Mouse (Mus musculus): Measurements from ENCODE around the gene Mast1. TPM values are rescaled to one million over a fixed set of nuclear protein-coding genes. Genes with fewer than 3 reads are reported as not detected.

Gene Mast1
- 100 to 1,000 TPM; 127 to 140 TPM for total RNA-seq (2021)
- long read RNA-seq, experiment 1, full-length matches to known transcripts, result 12 of 46 reads
- long read RNA-seq, experiment 1, partial matches to known transcripts, result 25 of 46 reads
- long read RNA-seq, experiment 1, other reads (novel, unspliced or antisense), result 9 of 46 reads
- long read RNA-seq, experiment 2, full-length matches to known transcripts, result 6 of 31 reads
- long read RNA-seq, experiment 2, partial matches to known transcripts, result 16 of 31 reads
- long read RNA-seq, experiment 2, other reads (novel, unspliced or antisense), result 9 of 31 reads

DNA sequence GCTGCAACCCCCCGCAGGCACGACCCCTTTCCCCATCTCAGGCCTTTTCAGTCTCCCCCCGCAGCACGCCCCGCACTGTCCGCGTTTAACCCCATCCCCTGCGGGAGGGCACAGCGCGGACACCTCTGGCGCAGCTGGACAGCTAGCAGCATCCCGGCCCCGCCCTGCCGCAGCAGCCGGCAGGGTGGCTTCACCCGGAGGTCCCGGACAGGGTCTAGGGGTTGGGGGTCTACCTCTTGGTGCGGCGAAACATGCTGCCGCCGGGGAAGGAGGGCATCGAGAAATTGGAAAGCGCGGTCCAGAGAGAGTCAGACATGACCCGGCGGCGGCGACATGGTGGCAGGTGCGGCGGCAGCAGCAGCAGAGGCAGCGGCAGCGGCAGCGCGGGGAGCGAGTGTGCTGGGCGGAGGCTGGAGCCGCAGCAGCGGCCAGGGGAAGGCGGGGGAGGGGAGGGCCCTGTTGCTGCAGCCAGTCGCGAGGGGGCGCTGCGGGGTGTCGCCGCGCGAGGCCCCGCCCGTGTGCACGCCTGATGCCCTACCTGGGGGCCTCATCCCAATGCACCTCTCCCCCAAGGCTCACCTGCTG, at the start of gene Mast1:
TSS of gene Mast1 (minus strand) at position 398 of the 585 bp plus-strand sequence.
- DNase-seq (ENCODE audit: low spot score in 2 of 2), result peak; percentile 63 to 68

DNA sequence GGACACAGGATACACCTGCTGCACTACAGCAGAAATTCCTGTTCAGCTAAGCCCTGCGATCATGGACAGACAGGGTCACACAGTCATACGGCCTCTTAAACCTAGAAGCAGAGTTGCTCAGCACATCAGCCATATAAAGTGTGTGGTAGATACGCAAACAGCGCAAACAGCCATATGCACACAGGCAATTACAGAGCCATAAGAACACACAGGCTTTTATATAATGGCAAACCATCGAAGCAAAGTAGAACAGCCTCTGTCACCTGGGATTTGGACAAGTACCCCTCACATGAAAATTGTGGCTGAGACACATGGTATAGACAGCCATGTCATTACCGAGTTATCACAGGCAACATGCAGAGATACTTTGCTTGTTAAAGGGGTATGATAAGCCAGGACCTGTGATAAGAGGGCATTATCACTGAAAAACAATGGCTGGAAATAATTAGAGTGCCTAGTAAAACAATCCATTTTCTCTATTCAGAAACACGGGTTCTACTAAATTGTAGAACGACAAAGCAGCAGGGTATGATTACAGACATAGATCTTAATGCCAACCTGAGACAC, 49.3 kb upstream of the Mast1 start:
- DNase-seq (ENCODE audit: low spot score in 2 of 2), result no peak

DNA sequence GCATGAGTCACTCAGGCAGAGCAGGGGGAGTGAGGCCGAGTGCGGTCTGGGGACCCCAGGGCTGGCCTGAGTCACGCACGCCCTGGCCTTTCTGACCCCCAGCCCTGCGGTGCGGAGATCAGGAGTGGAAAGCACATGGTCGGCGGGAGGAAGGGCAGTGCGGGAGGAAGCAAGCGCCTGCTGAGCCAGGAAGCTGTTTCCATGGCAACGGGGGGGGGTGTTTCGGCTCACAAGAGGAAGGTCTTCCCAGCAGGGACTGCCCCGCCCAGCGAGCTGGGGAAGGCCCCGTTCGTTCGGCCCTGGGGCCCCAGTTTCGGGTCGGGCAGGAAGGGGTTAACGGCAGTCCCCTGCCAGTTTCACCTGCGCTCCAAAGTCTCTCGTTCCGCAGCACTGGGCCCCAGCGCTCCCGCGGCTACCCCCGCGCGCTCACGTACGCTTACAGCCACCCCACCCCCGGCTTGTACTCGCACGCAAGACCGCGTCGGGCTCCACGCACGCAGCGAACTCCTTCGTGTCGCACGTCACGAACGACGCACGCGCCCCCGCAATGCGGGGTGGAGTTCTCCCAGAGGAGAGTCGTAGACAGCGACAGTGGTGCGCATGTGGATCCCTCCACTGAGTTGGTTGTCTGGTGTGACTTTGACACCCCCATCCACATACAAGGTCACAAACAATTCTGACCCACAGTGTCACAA, 48.7 kb upstream of the Mast1 start:
- DNase-seq (ENCODE audit: low spot score in 2 of 2), result peak; percentile 90 to 92

DNA sequence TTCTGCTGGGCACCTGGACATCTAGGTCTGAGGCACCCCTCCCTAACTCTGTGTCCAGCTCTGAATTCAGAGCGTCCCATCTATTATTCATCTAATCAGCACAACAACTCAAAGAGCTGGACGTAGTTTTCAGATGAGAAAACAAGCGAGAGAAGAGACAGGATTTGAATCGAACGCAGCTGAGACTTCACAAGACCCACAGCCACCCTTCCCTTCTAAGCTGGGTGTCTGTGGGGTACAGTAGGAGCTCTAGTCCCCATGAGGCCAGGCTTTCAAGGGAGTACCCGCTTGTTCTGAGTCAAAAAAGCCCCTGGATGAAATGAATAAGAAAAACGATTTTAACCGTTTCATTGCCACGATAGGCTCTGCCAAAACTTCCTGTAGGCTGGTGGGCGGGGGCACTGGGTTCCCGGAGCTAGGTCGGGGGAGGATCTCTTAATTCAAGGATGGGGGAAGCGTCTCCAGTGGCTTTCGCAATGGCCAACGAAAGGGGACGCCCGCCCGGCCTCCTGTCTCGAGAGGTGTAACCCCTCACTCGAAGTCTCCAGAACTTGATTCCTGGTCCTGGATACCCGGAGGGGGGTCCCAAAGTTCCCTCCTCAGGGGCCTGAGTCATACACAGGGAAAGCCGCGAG, 48.0 kb upstream of the Mast1 start:
- no peak for DNase-seq (ENCODE audit: low spot score in 2 of 2)

DNA sequence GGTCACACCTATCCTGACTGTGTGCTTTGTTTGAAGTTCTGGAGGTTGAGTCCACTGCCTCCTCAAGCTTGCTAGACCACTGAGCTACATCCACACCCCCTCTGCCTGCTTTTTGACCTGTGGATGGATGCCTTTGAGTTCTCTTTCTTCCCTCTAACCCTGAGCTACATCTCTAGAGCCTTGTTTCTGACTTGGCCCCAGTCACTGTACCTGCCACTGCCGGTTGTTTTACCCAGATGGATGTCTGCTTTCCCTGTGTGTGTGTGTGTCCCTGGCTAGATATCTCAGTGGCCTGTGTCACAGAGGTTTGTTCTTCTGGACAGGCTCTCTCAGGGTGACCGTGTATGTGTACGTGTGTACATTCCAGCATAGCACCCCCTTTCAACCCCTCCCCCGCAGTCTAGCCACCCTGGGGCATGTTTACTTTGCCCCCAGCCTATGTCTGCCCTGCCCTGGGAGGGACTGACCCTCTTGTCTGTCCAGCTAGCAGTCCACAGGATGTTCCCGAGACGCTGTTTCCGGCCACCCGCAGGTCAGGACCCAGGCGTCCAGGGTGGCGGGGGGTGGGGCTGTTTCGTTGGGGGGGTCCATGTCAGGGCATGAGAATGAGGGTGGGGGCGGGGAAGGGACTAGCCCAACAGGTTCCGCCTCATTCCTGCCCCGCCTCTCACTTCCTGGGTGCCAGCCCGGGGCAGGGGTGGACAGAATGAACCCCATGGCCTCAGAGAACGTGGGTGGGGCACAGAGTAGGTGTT, 47.3 kb upstream of the Mast1 start:
- no peak for DNase-seq (ENCODE audit: low spot score in 2 of 2)

DNA sequence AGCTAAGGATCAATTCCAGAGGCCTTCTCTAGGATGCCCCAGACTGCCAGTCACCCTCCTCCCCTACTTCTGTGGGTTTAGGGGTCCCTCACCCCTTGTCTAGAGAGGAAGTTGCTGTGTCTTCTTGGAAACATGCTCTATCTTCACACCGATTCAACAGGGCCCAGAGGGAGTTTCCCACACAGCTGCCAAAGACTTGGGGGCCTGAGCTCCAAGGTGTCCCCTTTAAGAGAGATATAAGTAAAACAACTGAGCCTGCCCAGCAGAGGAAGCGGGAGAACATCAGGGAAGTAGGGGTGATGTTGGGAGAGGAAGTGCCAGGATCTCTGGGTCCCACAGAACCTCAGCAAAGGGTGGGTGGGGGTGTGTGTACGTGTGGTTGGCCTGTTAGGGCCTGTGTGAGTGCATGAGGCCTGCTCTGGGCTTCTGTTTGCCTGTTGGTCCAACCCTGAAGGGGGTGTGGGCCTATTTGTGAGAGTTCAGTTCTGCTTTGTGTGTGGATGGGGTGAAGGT, 45.4 kb upstream of the Mast1 start:
- DNase-seq (ENCODE audit: low spot score in 2 of 2), result no peak

DNA sequence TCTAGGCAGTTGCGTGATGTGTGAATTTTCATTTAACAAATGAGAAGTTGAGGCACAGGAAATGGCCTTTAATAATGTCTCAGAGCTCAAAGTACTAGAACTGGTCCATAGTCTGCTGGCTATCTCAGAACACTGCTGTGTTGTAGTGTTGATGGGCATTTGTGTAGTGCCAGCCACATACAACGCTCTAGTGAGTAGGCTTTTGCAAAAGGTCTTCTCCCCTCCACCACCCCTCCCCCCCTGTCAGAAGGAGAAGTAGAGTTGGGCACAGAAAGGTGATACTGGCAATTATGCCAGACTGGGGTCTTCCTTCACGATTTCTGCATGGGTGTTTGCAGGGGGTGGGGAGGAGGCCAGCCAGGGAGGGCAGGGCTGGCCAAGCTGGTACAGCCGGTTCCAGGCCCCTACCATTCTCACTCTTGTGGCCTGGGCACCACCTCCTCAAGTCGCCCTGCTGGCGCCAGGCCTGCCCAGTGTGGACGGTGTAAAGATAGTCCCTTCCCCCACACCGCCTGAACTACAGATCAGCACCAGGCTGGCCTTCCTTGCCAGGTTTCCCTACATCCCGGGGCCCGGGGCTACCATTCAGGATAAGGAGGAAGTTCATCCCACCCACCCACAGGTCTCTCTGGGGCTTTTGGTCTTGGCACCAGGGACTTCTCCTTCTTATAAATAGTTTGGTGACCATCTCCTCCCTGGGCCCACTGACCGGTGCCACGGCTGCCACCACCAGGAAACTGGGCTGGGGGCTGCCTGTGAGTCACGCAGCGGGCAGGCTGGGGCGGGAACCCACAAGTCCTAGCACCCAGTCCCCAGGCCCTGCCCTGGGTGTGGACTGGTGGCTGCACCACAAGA, 44.7 kb upstream of the Mast1 start:
- DNase-seq (ENCODE audit: low spot score in 2 of 2), result no peak

DNA sequence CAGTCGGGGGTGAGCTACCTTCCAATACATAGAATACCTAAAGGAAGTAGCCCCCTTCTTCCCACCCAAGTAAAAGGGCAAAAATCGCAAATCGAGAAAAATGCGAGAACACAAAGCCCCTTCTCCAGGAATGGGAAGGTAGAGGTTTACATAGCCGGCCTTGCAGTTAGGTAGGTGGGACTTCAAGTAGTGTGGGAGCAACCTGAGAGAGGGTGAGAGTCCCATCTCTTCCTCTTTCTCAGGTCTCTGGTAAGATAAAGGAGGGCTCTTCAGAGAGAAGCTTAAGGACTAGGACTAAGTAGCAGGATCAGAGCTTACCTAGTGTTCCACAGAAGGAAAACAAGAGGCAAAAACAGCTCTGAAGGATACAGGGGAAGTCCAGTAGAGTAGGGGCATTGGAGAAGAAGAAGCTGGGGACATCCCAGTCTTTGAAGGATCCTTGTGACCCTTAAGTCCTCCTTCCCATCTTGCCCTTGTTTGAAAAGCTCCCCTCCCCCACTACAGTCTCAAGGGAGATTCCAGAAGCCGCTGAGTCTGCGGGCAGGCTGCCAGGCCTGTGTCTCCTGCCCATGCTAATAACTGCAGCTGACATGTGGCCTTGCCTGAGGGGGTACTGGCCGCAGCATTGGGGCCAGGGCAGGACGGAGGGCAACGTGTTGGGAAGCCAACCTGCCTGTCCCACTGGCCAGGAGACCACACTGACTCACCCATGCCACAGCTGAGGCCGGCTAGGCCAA, 43.6 kb upstream of the Mast1 start:
- DNase-seq (ENCODE audit: low spot score in 2 of 2), result no peak

DNA sequence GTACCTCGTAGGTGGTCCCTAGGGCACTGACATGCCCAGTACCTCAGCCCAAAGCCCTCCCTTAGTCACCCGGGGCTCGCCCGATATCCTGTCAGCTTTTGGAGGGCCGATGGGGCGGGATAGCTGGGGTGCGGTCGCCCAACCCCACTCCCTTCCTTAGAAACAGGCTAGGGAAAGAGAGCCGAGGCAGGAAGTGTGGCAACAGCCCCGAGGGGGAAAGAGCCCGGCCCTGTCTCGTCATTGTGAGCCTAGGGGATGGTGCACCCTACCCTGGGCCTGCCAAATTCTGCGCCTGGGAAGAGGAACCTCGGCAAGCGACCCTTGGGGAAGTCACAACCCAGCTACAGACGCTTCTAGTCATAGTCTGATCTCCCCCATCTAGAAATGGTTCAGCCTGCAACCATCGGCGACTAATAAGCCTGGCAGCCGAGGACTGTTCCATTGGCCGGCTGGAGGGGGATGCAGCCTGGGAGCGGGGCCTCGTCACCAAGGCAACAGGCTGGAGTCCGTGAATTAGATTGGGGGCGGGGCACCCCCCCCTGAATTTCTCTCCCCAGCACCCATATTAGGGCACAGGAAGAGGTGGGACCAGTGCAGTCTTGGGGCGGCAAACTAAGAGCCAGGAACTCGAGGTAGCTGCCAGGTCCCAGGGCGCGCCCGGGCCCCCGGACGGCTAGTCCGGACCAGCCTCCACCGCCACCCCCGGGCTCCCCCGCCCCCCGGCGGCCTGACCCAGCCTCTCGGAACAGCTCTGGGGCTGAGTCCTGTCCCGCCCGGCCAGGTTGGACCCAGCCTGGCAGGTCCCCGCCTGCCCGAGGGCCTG, 42.7 kb upstream of the Mast1 start:
- DNase-seq (ENCODE audit: low spot score in 2 of 2), result peak; percentile 88 to 95

DNA sequence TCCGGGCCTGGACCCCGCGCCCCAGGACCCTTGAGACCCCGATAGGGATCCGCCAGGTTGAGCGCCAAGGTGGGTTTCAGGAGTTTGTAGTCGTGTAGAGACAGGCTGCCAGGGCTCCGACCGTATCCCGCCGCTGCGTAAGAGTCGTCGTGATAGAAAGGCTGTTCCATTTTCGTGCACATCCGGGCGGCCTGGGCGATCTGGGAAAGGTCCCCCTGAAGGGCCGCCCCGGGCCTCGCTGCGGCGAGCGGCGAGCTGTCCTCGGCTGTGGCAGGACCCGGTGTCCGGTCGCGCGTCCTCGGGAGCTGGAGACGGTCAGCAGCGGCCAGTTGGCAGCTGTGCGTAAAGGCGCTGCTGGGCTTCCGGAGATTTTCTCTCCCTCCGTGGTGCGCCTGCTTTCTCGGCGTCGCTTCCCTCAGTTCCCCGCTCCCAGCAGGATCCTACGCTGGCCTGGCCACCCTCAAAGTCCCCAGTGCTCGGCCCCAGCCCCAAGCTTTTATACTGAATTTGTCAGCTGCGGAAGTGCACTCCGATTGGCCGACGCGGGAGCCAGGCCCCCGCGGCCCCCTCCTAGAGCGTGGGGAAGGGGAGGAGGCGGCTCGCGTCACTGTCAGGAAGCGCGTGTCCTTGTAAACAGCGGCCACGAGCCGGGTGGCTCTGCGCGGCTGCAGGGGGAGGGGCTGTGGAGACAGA, 41.2 kb upstream of the Mast1 start, which contains the start of gene Junb:
TSS of gene Junb (minus strand) at position 471 of the 693 bp plus-strand sequence.
- peak; percentile 92 to 97 for DNase-seq (ENCODE audit: low spot score in 2 of 2)

DNA sequence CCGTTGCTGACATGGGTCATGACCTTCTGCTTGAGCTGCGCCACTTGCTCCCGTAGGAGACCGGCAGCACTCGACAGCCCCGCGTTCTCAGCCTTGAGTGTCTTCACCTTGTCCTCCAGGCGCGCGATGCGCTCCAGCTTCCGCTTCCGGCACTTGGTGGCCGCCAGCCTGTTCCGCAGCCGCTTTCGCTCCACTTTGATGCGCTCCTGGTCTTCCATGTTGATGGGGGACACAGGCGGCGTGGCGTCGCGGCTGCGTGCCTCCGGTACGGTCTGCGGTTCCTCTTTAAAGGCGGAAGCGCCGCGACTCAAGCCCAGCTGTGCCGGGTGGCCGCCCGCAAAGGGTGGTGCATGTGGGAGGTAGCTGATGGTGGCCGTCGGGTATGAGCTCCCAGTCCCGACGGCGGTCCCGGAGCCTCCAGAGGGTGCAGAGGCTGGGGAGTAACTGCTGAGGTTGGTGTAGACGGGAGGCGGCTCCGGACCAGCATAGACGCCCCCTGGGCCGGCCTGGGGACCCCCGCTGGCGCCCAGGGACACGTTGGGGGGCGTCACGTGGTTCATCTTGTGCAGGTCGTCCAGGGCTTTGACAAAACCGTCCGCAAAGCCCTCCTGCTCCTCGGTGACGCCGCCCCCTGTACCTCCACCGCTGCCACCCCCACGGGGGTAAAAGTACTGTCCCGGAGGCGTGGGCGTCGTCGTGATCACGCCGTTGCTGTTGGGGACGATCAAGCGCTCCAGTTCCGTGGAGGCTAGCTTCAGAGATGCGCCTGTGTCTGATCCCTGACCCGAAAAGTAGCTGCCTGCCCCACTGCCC, 40.5 kb upstream of the Mast1 start:
- no peak for DNase-seq (ENCODE audit: low spot score in 2 of 2)

DNA sequence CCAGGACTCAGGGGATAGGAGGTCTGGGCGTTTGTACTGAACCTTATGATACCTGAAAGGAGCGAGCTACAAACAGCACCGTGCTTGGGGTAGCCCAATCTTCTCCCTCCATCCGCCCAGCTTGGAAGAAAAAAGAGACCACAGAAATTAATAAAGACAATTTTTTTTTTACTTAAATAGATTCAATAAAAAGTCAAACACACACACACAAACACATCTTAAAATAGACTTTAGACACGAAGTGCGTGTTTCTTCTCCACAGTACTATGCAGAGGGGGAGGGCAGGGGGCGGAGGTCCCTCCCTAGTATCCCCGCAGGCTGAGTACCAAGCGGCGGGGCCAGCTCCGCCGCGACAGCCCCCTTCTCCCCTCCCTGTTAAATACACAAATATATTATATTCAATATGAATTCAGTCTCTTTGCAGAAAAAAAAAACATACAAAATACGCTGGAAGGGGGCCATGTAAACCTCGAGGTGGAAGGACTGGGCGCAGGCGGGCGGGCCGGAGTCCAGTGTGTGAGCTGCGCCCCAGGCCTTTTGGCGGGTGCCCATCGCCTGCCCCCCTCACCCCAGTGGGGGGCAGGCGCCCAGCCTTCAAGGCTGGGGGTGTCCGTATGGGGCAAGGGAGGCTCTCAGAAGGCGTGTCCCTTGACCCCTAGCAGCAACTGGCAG, 39.7 kb upstream of the Mast1 start:
- DNase-seq (ENCODE audit: low spot score in 2 of 2), result no peak

DNA sequence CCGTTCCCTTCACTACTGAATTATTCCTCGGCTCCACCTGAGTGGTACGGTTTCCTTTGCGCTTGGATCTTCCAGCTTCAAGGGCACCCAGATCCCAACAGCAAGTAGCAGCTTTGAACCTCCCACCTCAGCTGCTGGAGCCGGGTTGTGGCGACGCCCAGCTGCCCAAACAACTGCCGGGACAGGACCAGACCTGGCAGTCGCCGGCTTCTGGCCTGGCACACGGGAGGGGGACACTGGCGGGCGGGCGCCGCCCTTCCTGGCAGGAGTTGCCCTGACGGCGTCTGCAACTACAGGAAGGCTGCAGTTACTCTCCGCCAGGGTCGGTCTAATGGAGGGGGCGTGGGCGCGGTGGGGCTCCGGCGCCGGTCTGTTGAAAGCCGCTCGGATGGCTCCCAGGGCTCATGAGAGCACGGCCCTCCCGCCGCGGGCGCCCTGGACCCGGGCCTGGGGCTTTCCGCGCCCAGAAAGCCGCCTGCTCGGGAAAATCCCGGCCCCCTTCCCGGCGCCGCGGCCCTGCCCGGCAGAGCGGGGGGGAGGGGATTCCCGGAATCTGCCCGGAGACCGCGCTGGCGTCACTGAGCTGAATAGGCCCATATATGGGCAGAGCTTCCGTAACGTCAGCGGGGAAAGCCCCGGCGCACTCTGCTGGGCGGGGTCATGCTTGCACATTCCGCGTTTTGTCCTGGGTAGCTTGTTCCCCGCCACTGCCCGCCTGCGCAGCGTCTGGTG, 39.0 kb upstream of the Mast1 start:
- DNase-seq (ENCODE audit: low spot score in 2 of 2), result peak; percentile 94 to 97

DNA sequence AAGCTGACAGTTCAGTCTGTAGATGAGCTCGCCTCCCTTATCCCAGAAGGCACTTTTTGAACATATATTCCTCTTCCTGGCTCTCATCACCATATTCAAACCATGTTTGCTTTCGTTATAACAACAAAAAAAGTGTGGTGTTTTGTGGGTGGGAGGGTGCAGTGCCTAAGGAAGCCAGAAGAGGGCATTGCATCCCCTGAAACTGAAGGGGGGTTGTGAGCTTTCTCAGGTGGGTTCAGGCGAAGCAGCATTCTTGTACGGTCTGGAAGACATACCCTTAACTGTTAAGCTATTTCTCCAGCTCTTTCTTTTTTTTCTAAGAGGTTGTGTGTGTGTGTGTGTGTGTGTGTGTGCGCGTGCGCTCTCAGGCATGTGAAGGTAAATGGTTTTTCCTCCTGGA, 38.3 kb upstream of the Mast1 start:
- DNase-seq (ENCODE audit: low spot score in 2 of 2), result peak in 1 of 2 experiments; percentile 74

DNA sequence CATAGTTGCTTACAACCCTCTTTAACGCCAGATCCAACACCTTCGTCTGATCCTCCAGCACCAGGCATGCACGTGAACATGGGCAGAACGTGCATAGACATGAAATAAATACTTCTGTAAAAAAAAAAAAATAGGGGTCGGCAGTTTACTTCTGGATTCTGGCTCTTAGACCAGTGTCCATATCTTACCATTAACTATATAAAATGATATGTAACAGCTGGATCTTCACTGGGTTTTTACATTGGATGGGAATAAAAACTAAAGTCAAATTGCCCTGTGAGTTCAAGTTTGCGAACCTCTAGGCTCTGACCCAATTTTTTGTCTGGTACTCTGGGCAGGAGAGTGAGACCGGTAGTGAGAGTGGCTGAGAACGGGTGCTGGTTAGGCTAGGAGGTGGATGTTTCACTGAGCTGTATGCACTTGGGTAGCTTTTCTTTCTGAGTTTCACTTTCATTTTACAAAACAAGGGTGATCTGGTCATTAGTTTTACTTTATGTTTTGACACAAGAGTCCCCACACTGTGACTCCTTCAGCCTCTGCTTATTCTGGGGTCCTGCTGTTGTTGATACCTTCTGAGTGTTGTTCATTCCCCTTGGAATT, 37.5 kb upstream of the Mast1 start:
- DNase-seq (ENCODE audit: low spot score in 2 of 2), result no peak

All from layer of hippocampus, postnatal 14 days (tissue).